Mouse (Mus musculus) small intestine, adult 2 months (tissue): ENCODE data around the gene Ttll8. TPM values are rescaled to one million over a fixed set of nuclear protein-coding genes. Genes with fewer than 3 reads are reported as not detected.

ENCODE experiments used
- H3K27ac ChIP-seq: fragments of 200-500 bp; 2 replicates; pipeline ENCODE4 v1.5.1; 2012; ENCODE audit warnings: low read depth, low read length, control low read depth, inconsistent platforms; ENCODE audit not compliant: insufficient read depth
- H3K27me3 ChIP-seq: fragments of 200-500 bp; 2 replicates; pipeline ENCODE4 v1.6.1; 2012; ENCODE audit warnings: mild to moderate bottlenecking, moderate library complexity, low read length, inconsistent platforms; ENCODE audit not compliant: control insufficient read depth, insufficient read depth
- H3K36me3 ChIP-seq: fragments of 200-500 bp; 2 replicates; pipeline ENCODE4 v1.6.1; 2012; ENCODE audit warnings: mild to moderate bottlenecking, low read length, control low read depth, inconsistent platforms; ENCODE audit not compliant: control insufficient read depth, insufficient read depth
- H3K4me1 ChIP-seq: fragments of 200-500 bp; 2 replicates; pipeline ENCODE4 v1.6.1; 2012; ENCODE audit warnings: low read length, inconsistent platforms, mixed read lengths; ENCODE audit not compliant: control insufficient read depth, insufficient read depth, insufficient read length
- H3K4me3 ChIP-seq: fragments of 200-500 bp; 2 replicates; pipeline ENCODE4 v1.5.1; 2012; ENCODE audit warnings: low read depth, mild to moderate bottlenecking, control low read depth, inconsistent platforms, low read length, moderate library complexity
- CTCF ChIP-seq: fragments of 200-500 bp; IDR thresholded peaks from 2 replicates; pipeline ENCODE4 v1.5.1; 2012; ENCODE audit warnings: low read depth, mild to moderate bottlenecking, control low read depth, inconsistent platforms, low read length, moderate library complexity, mixed read lengths; ENCODE audit not compliant: insufficient replicate concordance, insufficient read length; ENCODE audit errors: extremely low read depth
- POLR2A ChIP-seq: fragments of 200-500 bp; IDR thresholded peaks from 2 replicates; pipeline ENCODE4 v1.6.1; 2012; ENCODE audit warnings: low read depth, mild to moderate bottlenecking, control low read depth, inconsistent platforms, low read length, moderate library complexity
- WGBS: fragments of 180-500 bp; shearing (Covaris S2); methylation state at CpG from one replicate; pipeline ENCODE4 v1.1.7; 2018; 5-methylcytosine and 5-hydroxymethylcytosine counted together
- polyA plus RNA-seq: library from polyadenylated mRNA; depleted of rRNA; stranded (reverse); fragments of >200 nt; gene quantifications from 2 replicates; pipeline ENCODE4 v1.2.3, GENCODE M21; 2012

Ttll8 gene
- polyA plus RNA-seq, 1 experiment: not detected

GRCm38 (mm10) chr15:88892252-88892651 lies 62.0 kb downstream of the Ttll8 start:
- no peaks in the 10 kb centered on the region for H3K36me3 ChIP-seq
- TF ChIP-seq CTCF (no peak), POLR2A (no peak)
- WGBS: 94% methylated on average over 1 of the region's 1 CpGs
- no peak overlapping the region for H3K27ac ChIP-seq
- no peak overlapping the region for H3K4me3 ChIP-seq
- no peaks in the 10 kb centered on the region for H3K27me3 ChIP-seq
- peaks cover 13% of the 10 kb centered on the region for H3K4me1 ChIP-seq

GRCm38 (mm10) chr15:88891676-88892040 lies 62.6 kb downstream of the Ttll8 start:
- no peak for TF ChIP-seq POLR2A
- TF ChIP-seq CTCF: no peak
- Histone ChIP-seq H3K36me3 (no peaks in the 10 kb centered on the region), H3K27ac (no peak overlapping the region), H3K27me3 (no peaks in the 10 kb centered on the region), H3K4me1 (peaks cover 13% of the 10 kb centered on the region), H3K4me3 (peak overlapping the region; percentile 61)
- 51% methylated on average over 8 of the region's 8 CpGs for WGBS

GRCm38 (mm10) chr15:88890751-88891675 lies 63.2 kb downstream of the Ttll8 start:
- peaks cover 13% of the 10 kb centered on the region for H3K4me1 ChIP-seq
- 0 out of 2 replicates have a peak overlapping the region, but pooled peaks have one; percentile 4 for H3K27ac ChIP-seq
- no peaks in the 10 kb centered on the region for H3K36me3 ChIP-seq
- peak overlapping the region; percentile 61 for H3K4me3 ChIP-seq
- 1% methylated on average over 41 of the region's 41 CpGs for WGBS
- H3K27me3 ChIP-seq: no peaks in the 10 kb centered on the region
- peak; percentile 10 for TF ChIP-seq POLR2A
- TF ChIP-seq CTCF: no peak

- Histone ChIP-seq H3K27ac (no peak overlapping the region), H3K4me1 (peaks cover 13% of the 10 kb centered on the region), H3K27me3 (no peaks in the 10 kb centered on the region), H3K4me3 (no peak overlapping the region), H3K36me3 (no peaks in the 10 kb centered on the region)
- 90% methylated on average over 3 of the region's 3 CpGs for WGBS
- TF ChIP-seq POLR2A: no peak
- no peak for TF ChIP-seq CTCF
Measured at GRCm38 (mm10) chr15:88889994-88890393, 64.2 kb downstream of the Ttll8 start.

- Histone ChIP-seq H3K27ac (no peak overlapping the region), H3K4me1 (peaks cover 13% of the 10 kb centered on the region), H3K4me3 (no peak overlapping the region), H3K36me3 (no peaks in the 10 kb centered on the region), H3K27me3 (no peaks in the 10 kb centered on the region)
- no peak for TF ChIP-seq POLR2A
- TF ChIP-seq CTCF: no peak
- WGBS: 87% methylated on average over 3 of the region's 3 CpGs
Measured at GRCm38 (mm10) chr15:88889032-88889431, 65.2 kb downstream of the Ttll8 start.

GRCm38 (mm10) chr15:88885376-88885775 lies 68.8 kb downstream of the Ttll8 start:
- WGBS: 79% methylated on average over 6 of the region's 6 CpGs
- Histone ChIP-seq H3K27me3 (no peaks in the 10 kb centered on the region), H3K4me3 (no peak overlapping the region), H3K36me3 (no peaks in the 10 kb centered on the region), H3K27ac (no peak overlapping the region), H3K4me1 (no peaks in the 10 kb centered on the region)
- TF ChIP-seq POLR2A (no peak), CTCF (no peak)

- no peak overlapping the region for H3K27ac ChIP-seq
- H3K4me1 ChIP-seq: no peaks in the 10 kb centered on the region
- WGBS: 89% methylated on average over 9 of the region's 9 CpGs
- H3K4me3 ChIP-seq: no peak overlapping the region
- no peaks in the 10 kb centered on the region for H3K27me3 ChIP-seq
- no peaks in the 10 kb centered on the region for H3K36me3 ChIP-seq
- TF ChIP-seq POLR2A (no peak), CTCF (no peak)
Measured at GRCm38 (mm10) chr15:88883342-88883741, 70.9 kb downstream of the Ttll8 start.

GRCm38 (mm10) chr15:88882851-88883250 lies 71.4 kb downstream of the Ttll8 start:
- H3K27ac ChIP-seq: no peak overlapping the region
- no peaks in the 10 kb centered on the region for H3K36me3 ChIP-seq
- no peak overlapping the region for H3K4me3 ChIP-seq
- H3K4me1 ChIP-seq: no peaks in the 10 kb centered on the region
- TF ChIP-seq CTCF (no peak), POLR2A (no peak)
- no peaks in the 10 kb centered on the region for H3K27me3 ChIP-seq
- WGBS: 63% methylated on average over 4 of the region's 4 CpGs
